Mouse (Mus musculus): ENCODE data around the gene Dnmbp.

Dnmbp gene

DNA sequence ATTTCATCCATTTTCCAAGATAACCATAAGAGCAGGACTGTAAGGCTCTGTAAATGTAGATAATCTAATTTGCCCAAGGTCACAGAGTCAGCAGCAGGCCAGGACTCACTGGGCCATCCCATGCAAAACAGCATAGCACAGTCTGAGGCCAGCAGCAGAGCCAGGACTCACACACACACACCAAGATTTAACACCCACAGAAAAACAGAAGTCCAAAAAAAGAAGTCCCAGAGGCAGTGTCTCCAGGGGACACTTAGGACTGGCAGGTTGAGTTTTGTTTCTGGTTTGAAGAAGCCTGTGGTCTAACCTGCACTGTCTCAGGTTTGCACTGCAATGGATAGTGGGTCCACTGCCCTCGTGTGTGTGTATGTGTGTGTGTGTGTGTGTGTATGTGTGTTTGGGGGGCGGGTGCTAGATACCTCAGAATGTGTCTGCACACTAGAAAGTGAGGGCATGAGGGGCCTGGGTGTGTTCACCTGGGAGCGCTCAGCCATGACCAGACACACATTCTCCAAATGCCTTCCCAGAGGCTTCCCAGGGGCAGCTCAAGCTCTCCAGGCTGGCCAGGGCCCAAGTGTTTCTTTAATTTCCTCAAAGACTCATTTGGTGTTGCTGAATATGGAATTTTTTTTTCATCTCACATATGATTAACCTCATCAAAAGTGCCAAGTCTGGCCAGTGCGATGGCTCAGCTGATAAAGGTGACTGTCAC is 27.1 kb downstream of the Dnmbp start:
- no peak for DNase-seq (ENCODE audit: low spot score in 2 of 2)

- DNase-seq (ENCODE audit: low spot score in 2 of 2): no peak
Observed at GRCm38 (mm10) chr19:43906492-43906891, 33.5 kb downstream of the Dnmbp start.

DNA sequence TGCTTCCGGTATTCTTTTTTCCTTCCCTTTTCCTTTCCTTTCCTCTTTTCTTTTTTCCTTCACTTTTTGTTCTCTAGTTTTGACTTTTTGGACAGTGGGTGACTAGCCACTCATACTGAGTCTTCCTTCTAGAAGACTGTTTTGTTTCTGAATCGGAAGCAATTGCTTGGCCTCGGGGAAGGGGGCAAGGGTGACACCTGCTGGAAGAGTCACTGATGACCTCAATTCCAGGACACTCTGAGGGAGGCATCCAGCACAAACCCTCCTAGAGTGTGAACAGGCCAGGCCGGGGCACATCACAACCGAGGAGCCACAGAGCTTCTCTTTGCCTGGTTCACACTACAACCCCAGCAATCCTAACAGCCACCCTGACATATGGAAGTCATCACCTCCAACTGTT is 34.0 kb downstream of the Dnmbp start:
- DNase-seq (ENCODE audit: low spot score in 2 of 2): peak in 1 of 2 experiments; percentile 18

DNA sequence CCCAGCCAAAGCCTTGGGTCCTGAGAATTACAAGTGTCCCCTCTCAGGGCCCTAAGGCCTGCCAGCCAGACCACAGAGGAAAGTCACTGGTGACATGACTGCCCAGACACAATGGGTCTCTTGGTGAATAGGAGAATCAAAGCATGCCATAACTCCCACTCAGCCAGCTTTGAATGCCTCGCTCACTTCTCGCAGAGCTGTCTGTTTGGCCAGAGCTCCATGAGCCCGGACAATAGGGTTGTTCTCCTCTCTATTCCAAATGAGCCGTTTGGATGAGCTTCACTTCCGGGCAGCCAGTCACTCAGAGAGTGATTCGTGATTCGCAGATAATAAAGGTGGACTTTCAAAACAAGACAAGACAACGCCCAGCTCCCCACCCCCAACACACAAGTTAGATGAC is 34.9 kb downstream of the Dnmbp start:
- no peak for DNase-seq (ENCODE audit: low spot score in 2 of 2)

DNA sequence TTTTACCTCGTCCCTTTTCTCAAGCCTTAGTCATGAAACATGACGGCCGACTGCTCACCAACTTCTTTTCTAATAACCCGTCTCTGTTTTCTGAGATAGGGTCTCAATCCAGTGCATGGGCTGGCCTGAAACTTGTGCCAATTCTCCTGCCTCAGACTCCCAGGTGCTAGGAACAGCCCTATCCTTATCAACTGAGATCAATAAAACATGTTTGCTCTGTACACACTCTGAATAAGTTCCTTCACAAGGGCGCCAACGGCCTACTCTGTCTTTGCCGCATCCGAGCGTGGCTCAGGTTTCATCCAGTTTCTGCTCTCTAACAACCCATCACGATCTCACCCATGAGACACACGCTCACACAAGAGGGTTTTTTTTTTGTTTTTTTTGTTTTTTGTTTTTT is 35.7 kb downstream of the Dnmbp start:
- no peak for DNase-seq (ENCODE audit: low spot score in 2 of 2)

- no peak for DNase-seq (ENCODE audit: low spot score in 2 of 2)
Observed at GRCm38 (mm10) chr19:43902887-43903286, 37.1 kb downstream of the Dnmbp start.

DNA sequence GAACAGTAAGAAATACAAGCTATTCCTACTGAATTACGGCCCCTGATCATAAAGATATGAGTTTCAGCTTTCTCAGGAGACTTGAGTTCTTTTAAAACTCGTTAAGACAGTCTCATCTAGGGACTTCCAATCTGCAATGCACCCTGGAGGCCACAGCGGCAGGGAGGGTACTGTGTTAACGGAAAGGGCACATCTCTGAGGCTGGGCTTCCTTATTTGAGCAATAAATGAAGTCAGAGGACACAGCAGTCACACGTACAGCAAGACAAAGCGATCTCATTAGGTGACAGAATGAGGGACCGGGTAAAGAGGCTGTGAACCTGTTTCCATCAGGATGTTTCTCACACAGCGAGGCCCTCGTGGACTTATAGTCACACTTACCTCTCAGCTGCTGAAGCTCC is 39.3 kb downstream of the Dnmbp start:
- no peak for DNase-seq (ENCODE audit: low spot score in 2 of 2)

DNA sequence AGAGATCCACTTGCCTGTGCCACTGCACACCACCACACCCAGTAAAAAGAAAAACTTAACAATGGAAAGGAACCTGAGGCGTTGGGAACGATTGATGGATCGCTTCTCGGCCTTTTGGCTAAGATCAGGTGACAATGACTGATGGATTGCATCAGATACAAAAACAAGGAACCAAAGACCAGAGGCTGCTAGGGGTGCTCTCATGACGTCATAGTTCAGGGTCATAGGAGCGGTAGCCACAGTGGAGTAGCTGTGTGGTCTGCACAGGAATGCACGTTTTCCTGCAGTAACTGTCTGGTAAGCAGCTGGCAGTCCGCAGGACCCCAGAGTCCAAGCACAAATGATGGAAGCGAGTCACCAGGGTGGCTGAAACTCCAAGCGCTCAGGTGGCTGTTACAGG is 41.4 kb downstream of the Dnmbp start:
- DNase-seq (ENCODE audit: low spot score in 2 of 2): no peak

- DNase-seq (ENCODE audit: low spot score in 2 of 2): no peak
Observed at GRCm38 (mm10) chr19:43896441-43896840, 43.5 kb downstream of the Dnmbp start.

GRCm38 (mm10) chr19:43895951-43896350 is 44.0 kb downstream of the Dnmbp start:
- DNase-seq (ENCODE audit: low spot score in 2 of 2): no peak

DNA sequence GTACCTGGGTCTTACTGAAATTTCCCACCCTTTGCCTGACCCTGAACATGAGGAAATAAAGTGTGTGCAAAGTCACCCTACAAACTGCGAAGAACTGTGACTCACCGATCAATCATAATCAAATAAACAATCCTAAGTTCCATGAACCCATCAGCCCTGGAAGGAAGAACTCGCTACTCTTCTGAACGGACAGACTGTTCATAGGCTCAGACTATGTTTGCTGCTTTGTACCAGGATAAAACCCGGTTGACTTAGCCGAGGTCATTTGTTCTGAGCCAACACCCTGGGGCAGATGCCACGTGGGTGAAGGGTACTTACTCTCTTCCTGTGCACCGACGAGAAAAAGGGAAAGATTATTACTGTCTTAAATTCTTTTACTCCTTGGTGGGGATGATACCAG is 45.2 kb downstream of the Dnmbp start:
- no peak for DNase-seq (ENCODE audit: low spot score in 2 of 2)

DNA sequence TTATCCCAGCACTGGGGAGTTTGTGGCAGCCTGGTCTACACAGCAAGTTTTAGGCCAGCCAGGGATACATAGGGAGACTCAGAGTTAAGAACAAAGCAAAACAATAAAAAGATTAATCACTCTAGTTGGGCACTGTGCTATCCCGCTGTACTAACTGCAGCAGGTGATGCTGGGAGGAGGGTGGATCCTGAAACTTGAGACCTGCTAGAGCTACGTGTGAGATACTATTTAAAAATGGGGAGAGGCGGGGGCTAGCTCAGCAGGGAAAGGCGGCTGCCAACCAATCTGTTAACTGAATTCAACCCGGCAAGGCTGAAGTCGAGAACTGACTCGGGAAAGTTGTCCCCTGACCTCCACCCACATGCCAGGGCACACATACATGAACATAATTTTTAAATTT is 45.9 kb downstream of the Dnmbp start:
- no peak for DNase-seq (ENCODE audit: low spot score in 2 of 2)

GRCm38 (mm10) chr19:43890487-43890886 is 49.5 kb downstream of the Dnmbp start:
- DNase-seq (ENCODE audit: low spot score in 2 of 2): no peak

GRCm38 (mm10) chr19:43887725-43888124 is 52.3 kb downstream of the Dnmbp start:
- no peak for DNase-seq (ENCODE audit: low spot score in 2 of 2)

DNA sequence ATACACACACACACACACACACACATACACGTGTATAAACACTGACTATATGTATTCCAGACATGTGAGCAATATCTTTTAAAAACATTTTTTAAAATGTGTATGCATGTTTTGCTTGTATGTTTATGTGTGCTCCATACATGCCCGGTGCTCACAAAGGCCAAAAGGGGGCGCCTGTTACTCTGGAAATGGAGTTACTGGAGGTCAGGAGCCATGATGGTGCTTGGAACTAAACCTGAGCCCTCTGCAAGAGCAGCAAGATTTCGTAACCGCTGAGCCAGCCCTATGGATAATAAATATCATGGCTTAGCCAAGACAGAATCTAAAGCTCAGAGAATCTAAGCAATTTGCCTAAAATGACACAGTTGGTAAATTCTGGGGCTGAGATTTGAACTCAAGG is 52.7 kb downstream of the Dnmbp start:
- DNase-seq (ENCODE audit: low spot score in 2 of 2): no peak

DNA sequence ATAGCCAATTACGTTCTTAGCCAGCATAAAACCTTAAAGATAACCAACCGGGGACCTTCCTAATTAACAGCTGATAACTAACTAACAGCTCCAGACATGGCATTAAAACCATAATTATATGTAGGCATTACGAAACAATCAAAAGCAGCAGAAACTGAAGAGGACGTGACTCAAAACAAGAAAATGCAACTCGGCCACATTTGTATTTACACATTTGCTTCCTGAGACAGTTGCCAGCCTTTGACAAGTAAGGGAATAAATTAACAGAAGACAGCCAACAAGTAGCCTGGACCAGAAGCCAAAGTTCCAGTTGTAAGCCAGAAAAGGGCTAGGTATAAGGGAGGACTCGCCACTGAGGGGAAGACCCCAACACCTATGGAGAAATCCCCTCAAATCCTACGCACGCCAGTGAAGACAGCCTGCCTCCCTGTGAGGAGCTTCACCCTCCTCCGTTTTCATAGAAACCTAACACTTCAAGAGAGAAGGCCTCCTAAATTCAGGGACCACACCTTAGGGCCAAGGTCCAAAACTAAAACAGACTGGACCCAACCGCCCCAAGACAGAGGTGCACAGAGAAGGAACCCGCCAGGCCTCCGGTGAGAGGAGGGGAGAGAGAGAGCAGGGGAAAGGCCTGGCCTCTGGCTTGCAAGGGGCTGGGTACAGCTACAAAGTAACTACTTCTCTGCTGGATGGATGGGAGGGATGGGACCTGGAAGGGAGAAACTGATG is 53.5 kb downstream of the Dnmbp start:
- no peak for DNase-seq (ENCODE audit: low spot score in 2 of 2)

- no peak for DNase-seq (ENCODE audit: low spot score in 2 of 2)
Observed at GRCm38 (mm10) chr19:43884668-43885498, 55.1 kb downstream of the Dnmbp start.

DNA sequence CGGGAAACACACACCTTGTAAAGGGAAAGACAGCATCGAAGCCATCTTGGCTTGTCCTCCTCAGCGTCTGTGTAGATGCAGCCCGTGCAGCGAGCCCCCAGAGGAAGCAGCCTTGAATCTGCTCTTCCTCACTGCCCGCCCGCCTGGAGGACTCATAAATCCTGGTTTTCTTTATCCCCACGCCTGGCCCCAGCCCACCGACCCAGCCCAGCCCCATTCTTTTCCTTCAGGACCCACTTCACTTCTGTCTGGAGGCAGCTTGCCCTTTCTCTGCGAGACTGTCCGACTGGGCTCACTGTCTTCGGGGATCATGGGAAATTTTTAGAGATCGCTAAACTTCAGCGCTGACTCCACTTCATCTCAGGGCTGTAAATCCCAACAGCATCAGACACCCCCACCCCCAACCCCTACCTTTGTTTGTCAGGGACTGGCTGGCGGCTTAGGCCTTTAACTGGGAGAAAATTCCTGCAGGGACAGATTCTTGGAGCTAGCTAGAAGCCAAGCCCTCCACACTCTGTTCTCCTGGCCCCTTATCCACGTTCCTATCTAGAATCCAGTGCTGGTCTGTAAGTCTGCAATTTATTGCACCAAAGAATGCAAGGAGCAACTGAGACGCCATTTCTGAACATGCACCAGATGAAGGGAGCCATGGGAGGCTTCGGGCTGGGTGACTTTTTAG is 57.0 kb downstream of the Dnmbp start:
- no peak for DNase-seq (ENCODE audit: low spot score in 2 of 2)

DNA sequence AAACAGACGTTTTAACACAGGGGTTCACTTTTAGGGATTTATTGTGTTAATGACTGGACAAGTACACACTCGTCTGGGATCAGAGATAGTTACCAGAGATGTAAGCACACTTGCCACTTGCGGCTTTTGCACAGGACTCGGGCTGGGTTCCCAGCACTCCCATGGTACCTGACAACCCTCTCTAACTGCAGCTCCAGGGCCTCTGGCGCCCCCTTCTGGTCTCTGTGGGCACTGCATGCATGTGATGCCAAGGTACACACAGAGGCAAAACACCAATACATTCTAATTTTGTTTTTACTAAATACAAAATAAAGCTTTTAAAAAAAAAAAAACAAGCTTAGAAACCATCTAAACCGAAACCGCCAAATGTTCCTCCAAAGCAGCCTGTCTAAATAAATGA is 58.4 kb downstream of the Dnmbp start:
- no peak for DNase-seq (ENCODE audit: low spot score in 2 of 2)

DNA sequence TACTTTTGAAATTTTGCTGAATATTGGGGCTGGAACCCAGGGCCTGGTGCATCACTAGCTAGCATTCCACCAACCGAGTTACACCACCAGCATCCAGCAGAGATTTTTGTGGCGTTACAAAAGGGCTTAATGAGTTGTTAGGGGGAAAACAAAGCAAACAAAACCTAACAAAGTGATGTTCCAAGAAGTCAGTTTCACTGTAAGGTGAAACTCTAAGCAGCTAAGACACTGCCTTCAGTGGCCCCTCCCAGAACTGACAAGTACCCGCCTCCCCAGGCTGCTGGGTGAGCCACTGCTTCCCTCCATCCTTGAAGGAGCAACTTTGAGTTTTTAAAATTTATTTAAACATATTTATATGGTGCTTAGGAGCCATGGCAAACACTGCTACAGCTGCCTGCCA is 59.6 kb downstream of the Dnmbp start:
- no peak for DNase-seq (ENCODE audit: low spot score in 2 of 2)

GRCm38 (mm10) chr19:43879401-43880212 is 60.4 kb downstream of the Dnmbp start:
- no peak for DNase-seq (ENCODE audit: low spot score in 2 of 2)
